Mouse (Mus musculus): ENCODE measurements around the gene Tnr.
A peak's percentile ranks its signal among the peaks of the same experiment; 100 is the strongest.

Tnr gene

DNA sequence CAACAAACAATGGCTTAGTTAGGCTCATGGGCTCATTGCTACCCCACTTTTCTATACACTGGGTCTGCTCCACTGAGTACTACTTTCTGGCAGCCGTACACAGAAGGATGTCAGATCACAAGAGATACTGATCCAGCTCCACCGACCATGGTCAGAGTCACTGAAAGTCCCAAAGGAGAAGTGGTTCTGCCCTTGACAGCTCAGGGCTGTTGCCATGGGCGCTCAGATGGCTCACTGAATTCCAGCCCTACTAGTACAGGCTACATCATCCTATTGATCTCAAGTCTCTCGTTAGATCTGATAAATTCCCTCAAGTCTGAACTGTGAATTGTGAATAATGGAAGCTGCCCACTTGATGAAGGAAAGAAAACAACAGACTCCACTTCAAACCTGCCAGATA, 207.3 kb downstream of the Tnr start:
- DNase-seq, result no peak

DNA sequence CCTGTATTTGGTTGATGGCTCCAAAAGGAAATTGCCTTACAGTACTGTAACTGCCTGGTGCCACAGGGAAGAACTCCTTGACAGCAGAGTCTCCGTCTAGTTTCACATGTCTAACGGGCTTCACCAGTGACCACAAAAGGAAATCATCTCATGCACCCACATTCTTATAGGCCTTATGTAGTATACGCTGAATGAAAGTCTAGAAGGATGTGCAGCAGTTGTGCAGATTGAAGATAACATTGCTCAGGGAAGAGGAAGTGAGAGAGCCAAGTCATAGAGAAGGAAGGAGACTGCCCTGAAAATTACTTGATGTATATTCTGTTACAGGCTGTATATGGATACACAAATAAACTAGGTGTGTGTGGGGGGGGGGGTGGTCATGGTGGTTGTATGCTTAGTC, 211.5 kb downstream of the Tnr start:
- no peak for DNase-seq

DNA sequence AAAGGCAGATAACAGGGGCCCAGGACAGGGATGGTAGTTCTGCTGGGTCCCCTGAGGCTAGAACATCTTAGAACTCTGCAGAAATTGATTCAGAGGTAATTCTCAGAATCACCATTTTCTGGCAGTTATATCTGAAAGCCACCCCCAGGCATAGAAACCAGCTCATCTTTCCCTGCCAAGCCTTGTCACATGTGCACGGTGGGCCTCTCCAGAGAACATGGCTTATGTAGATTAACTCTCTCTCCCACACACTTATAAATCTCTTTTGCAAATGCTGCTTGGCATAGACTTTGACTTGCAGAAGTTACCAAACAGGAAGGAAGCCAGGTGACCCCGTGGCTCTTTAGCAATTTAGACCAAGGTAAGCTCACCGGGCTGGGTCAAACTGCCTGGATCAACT, 215.9 kb downstream of the Tnr start:
- no peak for DNase-seq

DNA sequence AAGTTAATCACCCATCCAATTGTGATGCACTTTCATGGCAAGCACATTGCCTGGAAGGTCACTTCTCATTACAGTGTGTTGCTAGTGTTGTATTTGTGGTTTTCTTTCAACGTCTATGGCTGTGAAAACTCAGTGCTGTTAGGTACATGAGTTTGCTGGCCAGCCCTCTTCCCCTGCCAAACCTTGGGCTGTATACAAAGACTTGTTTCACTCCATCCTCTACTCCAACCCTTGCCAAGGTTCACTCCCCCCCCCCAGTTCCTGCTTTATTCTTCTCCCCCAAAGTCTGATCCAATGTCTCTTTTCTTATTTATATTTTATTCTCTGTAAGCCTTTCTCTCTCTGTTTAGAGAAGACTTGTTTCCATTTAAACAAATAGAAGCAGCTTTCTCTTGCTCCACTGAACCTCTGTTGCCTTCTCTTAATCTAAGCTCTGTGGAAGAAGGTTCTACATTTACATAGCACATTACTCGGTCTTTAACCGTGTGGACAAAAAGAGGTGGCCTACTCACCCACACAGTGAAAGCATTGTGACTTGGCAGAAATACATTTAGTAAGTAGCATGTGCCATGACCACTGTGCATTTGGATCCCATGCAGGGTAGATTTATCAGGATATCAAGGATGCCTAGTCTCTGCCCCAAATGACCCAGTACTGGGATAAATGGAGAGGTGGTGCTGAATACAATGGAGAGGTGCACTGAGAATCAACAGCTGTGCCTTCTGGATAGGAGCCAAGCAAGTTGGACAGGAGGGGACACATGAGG, 217.9 kb downstream of the Tnr start:
- no peak for DNase-seq

DNA sequence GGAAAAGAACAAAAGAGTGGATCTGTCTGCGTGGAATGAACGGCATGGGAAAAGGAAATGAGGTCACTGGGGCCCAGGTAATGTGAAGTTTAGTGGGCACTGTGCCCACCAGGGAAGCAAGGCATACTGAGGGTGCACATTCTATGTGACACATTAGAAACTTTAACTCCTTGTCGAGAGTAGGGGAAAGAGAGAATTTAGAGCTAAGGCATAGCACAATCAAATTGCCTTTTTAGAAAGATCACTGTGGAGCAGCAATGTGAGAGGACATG, 218.4 kb downstream of the Tnr start:
- DNase-seq, result no peak

DNA sequence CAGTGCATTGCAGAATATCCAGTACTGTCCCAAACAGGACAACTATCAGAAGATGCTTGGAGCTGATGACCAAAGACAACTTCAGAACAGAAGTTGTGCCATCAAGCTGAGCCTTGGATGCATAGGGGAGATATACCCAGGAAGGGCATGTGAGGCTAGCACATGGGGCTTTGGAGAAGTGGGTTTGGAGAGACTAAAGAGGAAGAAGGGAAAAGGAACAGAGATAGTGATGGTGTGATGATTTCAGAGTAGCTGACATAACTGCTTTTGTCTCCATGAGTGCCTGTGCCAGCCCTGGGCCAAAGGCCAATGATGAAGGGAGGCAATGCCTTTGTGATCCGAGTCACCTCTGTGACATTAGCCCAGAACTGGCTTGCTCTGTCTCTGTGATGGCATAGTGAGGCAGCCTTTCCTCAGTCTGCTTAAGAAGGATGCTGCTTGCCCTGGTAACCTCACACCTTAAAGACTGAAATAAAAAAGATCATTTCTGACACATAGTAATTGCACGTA, 220.2 kb downstream of the Tnr start:
- no peak for DNase-seq

DNA sequence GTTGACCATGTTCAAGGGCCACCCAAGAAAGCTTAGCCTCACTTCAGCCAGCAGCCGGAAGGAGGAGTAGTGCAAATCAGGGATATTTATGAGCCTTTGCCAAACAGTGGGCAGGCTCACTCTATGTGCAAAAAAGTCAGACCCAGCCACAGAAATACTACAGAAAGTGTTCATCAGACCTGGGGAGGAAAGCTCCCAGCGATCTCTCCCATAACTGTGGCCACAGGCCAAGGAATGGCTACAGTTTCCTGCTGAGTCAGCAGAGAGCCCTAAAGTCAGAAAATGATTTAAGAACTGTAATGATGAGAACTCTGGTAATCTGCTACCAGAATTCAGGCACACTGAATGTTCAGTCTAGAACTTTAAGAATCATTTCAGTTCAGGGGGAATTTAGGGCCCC, 221.7 kb downstream of the Tnr start:
- no peak for DNase-seq

DNA sequence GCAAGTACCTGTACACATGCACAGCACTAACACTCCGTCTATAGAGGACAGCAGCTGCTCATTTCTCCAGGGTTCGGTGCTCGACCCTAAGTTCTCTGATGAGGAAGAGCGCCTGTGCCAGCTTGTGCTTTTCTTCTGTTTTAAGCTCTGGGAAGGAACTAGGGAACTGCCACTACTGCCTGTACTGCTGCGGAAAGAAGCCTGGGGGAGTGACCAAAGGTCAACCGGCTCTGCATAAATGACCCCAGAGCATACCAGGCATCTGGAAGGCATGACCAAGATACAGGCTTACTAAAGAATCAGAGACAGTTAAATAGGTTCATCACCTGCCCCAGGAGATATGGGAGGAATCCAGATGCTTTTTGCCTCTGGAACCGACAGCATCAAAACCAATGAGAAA, 224.4 kb downstream of the Tnr start:
- DNase-seq, result no peak

DNA sequence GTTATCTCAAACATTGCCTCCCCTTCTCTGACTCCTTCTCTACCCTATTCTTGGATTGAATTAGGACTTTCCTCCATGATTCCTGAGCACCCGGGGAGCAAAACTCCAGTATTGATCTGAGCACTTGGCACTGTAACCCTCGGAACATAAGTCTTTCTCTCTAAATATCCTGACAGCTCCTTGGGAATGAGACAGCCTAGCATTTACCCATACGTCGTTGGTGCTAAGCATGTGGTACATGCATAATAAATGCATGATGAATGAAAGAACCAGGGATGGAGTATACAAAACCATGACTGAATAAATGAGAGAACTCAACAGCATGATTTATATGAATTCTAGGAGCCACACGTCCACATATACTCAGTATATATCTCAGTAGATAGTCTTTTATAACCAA, 226.8 kb downstream of the Tnr start:
- no peak for DNase-seq

DNA sequence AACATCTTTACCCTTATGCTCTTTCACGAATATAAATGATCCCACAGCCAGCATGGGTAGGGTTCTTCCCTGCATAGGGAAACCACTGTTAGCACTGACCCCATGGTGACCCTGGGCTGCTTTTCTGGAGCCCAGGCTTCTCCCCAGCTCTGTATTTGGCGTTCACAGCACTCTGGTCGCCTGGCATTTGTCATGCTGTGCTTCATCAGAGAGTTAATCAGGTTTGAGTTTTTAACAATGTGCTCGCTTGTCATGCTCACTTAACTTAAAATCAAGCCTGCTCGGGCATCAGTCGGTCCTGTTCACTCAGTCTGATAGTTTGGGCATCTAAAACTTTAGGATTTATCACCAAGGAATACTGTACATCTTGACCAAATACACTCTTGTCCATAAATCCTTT, 227.3 kb downstream of the Tnr start:
- DNase-seq, result no peak

DNA sequence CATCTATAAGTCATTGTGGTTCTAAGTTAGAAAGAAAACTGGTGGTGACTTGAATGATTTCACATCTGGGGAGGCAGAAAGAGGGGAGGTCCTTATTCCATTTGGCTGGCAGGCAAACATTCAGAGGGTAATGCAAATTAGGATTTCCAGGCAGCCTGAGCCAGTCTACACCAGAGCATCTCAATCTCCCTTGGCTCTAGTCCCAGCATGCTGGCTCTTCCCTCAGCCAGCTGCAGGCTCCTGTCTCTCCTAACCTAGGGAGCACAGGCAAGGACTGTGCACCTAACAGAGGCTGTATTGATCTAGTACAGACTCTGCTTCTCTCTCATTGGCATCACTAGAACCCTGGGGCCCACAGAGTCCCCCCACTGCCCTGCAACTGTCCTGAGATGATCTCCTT, 237.4 kb downstream of the Tnr start:
- no peak for DNase-seq

DNA sequence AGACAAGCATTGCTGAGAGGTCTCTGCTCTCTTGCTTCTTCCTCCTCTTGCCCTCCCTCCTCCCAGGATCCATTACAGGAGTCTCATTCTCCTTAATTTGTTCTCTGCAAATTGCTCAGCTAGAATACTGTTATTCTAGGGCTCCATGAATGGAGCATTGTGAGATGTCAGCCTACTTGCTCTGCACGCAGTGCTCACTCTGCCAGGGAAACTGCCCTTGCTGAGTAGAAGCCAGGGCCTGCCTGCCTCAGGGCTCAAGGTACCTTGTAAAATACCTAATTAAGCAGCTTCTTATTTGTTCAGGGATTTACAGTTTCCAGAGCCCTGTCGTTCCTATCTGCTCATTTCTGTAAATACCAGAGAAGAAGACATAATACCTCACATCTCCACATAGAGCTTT, 240.3 kb downstream of the Tnr start:
- DNase-seq, result no peak

DNA sequence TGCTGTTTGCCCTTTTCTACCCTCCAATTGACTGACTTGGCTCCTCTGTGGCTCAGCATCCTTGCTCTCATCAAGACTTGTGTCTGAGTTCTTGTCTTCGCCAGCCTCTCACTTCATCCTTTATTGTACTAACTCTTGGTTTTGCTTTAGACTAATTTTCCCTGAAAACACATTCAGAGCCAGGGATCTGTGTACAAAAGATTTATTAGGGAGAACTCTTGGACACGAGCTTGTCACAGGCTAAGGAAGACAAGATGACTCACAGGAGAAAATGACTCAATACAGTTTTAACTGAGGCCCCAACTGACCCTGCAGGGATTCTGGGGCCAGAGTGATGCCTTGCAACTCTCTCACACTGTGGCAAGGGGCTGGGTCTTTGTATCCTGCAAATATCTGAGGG, 241.3 kb downstream of the Tnr start:
- no peak for DNase-seq

DNA sequence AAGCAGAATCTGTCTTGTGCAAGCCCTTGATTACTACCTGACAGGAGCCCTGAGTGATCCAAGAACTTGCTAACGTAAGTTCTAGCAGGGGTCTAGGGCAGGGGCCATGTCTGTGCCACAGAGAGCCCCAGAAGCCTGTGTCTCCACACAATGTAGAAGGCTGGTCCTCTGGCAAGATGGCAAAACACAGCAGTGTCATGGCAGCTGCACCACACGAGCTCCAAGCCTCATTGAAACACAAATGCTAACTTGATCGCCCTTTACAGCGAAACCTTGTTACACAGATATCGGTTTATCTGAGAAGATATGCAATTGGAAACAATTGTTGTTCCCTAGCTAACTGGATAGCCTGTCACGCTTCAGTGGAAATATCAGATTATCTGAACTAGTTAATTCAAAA, 246.4 kb downstream of the Tnr start:
- no peak for DNase-seq

DNA sequence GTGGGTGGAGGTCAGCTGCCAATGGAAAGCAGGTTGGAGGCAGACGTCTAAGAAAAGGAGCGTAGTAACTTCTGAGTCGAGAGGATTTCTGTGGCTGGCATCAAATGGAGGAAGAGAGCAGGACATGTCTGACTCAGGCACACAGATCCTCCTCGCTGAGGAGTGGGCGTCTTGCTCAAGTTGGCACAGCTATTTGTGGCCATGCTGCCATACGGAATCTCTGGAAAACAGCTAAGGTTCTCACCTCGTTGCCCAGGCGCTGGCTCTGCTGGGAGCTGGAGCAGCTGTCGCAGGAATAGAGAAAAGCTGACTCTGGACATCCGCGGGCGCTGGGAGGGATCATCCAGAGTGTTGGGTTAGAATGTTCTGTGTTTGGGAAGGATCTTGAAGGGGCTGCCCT, 250.1 kb downstream of the Tnr start:
- no peak for DNase-seq

DNA sequence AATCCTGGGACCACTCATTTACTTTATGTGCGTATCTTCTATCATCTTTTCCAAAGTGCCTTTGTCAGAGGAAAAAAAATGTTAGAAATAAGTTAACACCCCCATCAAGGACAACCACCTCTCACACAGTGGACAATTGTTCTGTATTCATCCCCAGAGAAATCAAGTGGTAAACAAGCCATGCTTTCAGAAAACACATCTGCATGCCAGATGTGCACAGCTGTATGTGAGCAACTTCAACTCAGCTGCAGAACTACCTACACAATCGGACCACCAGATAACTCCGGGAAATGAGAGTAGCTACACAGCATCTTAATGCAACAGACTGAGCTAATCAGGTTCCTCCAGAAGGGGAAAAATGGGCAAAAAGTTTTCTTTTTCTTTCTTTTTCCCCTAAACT, 251.6 kb downstream of the Tnr start:
- no peak for DNase-seq

DNA sequence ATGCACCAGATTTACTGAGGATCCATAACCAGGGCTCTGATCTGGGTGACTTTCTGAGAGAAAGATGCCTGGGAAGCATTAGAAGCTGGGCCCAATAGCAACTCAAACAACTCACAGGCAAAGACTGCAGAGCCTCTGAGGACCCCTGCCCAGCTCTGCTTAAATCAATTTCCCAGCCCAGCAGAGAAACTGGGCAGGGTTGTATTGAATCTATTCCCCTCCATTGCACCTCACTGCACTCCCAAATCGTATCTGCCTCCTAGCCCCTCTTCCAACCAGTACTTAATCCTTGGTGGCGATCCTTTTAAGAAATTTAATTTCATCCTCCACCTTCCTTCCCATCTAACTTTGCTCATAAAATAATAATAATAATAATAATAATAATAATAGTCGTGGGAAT, 253.5 kb downstream of the Tnr start:
- DNase-seq, result no peak

DNA sequence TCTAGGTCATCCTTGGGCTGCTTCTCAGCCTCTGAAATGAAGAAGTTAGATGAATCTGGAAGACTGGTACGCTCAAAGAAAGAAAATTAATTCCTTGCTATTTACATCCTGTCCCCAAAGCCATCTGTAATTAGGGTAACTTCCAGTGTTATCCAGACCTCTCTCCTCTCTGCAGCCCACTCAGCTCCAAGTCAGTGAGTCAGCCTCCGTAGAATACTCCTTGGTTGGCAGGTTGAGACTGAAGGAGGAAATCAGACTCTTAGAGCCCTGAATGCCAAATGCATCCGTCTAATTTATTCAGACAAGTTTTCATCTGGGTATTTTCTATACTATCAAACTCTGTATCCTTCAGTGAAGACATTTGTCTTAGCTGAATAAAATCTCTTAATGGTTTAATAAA, 255.9 kb downstream of the Tnr start:
- DNase-seq, result no peak

DNA sequence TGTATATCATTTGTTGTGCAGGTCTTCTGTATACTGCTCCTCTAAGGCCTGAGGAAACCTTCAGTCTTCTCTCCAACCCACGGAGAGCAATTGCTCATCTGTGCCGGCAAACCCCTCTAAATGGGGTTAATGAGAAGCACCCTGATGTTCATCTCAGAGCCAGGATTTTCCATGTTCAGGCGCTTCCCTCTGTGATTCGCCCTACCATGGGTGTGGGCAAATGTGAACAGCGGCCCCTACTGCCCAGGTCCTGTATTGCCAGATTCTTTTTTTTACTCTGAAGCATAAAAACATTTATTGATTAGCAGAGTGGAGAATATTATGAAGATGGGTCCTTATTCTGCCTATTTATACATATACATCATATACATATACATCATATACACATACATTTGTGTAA, 260.3 kb downstream of the Tnr start:
- DNase-seq, result peak; percentile 44 to 47

DNA sequence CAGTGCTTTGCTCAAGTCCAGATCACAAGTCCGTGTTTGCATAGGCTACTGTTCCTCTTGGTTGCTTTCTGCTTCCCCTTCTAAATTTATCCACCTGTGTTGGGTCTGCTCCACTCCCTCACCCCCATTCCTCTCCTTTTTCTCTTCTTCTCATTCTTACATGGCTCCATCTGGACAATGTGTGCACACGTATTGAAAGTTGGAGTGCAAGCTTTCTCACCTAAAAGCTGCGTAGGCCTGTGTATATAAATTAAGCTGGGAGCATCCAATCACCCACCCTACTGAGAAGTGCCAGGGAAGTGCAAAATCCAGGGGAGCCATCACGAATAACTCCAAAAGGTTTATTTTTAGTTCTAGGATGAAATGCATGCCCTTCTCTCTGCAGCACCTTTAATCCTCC, 264.7 kb downstream of the Tnr start:
- no peak for DNase-seq

DNA sequence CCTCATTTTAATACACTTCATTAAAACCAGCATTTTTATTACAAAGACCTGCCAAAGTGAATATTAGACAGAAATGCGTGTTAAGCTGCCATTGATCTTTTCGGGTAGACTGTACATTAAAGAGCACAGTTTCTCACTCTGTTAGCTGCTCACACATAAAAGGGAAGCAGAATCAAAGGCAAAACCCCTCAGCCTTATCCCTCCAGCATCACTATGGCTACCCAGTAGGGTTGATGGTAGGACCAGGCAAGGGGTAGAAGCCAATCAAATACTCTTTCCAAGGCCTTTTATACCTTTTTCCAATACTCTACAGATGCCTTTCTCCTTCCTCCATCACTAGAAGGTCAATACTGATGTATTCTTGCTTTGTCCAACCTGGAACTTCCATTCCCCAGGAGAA, 269.0 kb downstream of the Tnr start:
- no peak for DNase-seq

DNA sequence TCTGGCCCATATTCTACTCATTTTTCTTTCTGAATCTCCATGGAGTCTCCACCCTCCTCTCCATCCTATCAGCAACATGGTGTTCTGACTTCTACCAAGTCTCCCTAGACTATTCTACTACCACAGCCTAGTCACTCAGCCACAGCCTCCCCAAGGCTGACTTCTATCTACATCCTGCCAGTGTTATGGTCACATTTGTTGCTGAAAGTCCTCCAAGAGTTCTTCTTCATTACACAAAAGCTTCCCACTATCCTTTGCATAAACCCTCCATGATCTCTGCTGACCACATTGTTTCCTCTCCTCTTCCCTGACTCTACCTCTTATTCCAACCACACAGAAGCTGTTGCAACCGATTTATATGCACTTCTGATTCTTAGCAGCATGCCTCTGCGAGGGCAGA, 272.5 kb downstream of the Tnr start:
- DNase-seq, result no peak

DNA sequence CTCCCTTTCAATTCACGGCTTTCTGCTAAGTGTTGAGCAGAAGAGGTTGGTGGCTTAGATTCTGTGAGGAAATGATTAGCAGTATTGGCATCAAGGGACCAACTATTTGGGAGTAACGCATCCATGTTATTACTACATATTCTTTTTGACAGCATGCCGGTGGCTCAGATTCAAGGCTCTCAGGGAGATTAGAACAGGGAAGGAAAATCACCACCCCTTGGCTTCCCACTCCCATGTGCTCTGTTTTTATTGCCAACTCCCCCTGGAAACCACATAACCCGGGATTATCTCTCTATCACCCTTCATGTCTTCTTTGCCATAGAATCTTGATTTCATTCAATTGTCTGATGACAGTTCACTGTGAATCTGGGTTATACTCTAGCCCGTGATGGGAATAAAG, 276.8 kb downstream of the Tnr start:
- DNase-seq, result no peak

DNA sequence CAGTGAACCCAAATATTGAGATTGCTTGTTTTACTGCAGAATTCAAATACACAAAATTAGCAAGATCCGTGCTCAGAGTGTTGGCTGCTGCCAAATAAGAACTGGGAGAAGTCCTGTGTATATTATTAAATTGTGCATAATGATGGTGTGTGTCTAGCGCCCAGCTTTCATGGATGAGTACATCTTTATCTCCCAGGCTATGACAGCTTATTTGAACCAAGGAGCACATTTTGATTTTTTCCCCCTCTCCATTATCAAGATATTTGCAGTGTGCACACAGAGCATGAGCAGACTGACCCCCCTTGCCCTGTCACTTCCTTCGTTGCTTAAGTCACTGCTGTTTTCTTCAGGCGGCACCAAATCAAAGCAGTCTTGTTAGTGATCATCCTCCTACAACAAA, 278.2 kb downstream of the Tnr start:
- no peak for DNase-seq

DNA sequence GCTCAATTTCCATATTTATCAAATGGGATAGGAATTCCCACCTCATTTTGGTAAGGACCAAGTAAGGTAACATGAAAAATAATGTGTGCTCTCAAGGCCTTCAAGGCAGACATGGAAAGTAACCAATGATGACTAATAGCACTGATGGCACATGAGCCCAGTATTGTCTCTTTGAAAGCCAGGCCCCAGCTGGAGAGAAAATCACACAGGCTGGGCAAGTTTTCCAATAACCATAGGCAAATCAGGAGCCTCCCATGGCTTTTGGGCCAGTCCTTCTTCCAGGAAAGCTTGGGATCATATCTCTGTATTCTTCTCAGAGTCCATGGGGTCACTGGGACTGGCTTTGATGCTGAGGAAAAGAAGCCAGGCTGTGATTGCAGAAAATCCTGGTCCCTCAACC, 280.1 kb downstream of the Tnr start:
- DNase-seq, result no peak

DNA sequence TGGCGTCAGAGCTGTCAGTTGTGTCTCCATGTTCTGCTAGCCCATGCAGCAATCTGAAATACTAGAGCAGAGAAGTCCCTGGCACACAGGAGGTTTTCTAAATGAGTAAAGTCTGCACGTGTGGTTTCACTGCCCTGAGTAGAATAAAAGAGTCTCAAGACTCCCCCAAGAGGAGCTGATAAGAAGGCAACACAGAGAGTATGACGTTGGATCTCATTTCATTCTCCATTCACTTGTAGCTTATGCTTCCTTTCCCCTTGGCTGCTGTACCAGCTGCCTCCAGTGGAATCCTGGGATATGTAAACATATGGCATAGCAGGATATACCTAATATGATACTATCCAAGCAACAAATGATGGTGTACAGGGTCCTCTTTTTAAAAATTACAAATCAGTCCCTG, 285.9 kb downstream of the Tnr start:
- DNase-seq, result no peak
